Mouse (Mus musculus) gastrocnemius, postnatal 25 days (tissue): ENCODE data around the gene Spint2. TPM values are rescaled to one million over a fixed set of nuclear protein-coding genes. Genes with fewer than 3 reads are reported as not detected.
"Not testable (repeated sequence)": the region's sequence is repeated elsewhere in the genome, so short reads cannot be mapped to it uniquely, and the experiment has no call there.

Source experiments
- DNase-seq: peaks from one replicate; pipeline ENCODE4 v3.0.0; 2022
- total RNA-seq, 2 experiments: library from RNA; stranded (reverse); gene quantifications; 1 replicate in 1 of 2; 2 replicates in 1 of 2; pipeline ENCODE4 v1.2.3; 2021

Gene Spint2
- total RNA-seq, 2 experiments from 2014 or later, result 3.4 to 5.2 TPM

- DNase-seq, result no peak
Observed at GRCm38 (mm10) chr7:29244732-29245416, 36.8 kb downstream of the Spint2 start.

- peak; percentile 98 for DNase-seq
Observed at GRCm38 (mm10) chr7:29238019-29238967, 43.4 kb downstream of the Spint2 start, which contains the start of gene Yif1b. Gene Yif1b (plus strand): TSS chr7:29238329.

- not testable (repeated sequence) for DNase-seq
Observed at GRCm38 (mm10) chr7:29237596-29237995, 44.1 kb downstream of the Spint2 start.

- no peak for DNase-seq
Observed at GRCm38 (mm10) chr7:29236593-29236992, 45.1 kb downstream of the Spint2 start.

GRCm38 (mm10) chr7:29234661-29235060, 47.1 kb downstream of the Spint2 start:
- DNase-seq, result no peak

GRCm38 (mm10) chr7:29233745-29234144, 48.0 kb downstream of the Spint2 start:
- no peak for DNase-seq

GRCm38 (mm10) chr7:29232247-29233013, 49.3 kb downstream of the Spint2 start, which contains the start of gene Kcnk6:
Gene Kcnk6 (minus strand): TSS chr7:29232515.
- DNase-seq, result peak; percentile 43

- no peak for DNase-seq
Observed at GRCm38 (mm10) chr7:29231517-29231916, 50.2 kb downstream of the Spint2 start.

GRCm38 (mm10) chr7:29230560-29230959, 51.2 kb downstream of the Spint2 start:
- no peak for DNase-seq

GRCm38 (mm10) chr7:29228202-29228601, 53.5 kb downstream of the Spint2 start:
- DNase-seq, result no peak

GRCm38 (mm10) chr7:29225520-29225919, 56.2 kb downstream of the Spint2 start:
- no peak for DNase-seq

- no peak for DNase-seq
Observed at GRCm38 (mm10) chr7:29224756-29225394, 56.8 kb downstream of the Spint2 start.

GRCm38 (mm10) chr7:29214846-29215245, 66.9 kb downstream of the Spint2 start:
- no peak for DNase-seq

- DNase-seq, result no peak
Observed at GRCm38 (mm10) chr7:29214236-29214635, 67.5 kb downstream of the Spint2 start.

GRCm38 (mm10) chr7:29213675-29214082, 68.0 kb downstream of the Spint2 start, which contains the start of gene Catsperg1:
Gene Catsperg1 (minus strand): TSS chr7:29214035.
- DNase-seq, result no peak

- DNase-seq, result not testable (repeated sequence)
Observed at GRCm38 (mm10) chr7:29212775-29213560, 68.7 kb downstream of the Spint2 start.

GRCm38 (mm10) chr7:29212199-29212765, 69.4 kb downstream of the Spint2 start:
- no peak for DNase-seq

- peak; percentile 87 for DNase-seq
Observed at GRCm38 (mm10) chr7:29211415-29212198, 70.1 kb downstream of the Spint2 start.

GRCm38 (mm10) chr7:29211013-29211412, 70.7 kb downstream of the Spint2 start:
- not testable (repeated sequence) for DNase-seq
